ENCODE assay signal across 16 mouse cellular contexts in genomic region chr3:138880999-138881724, GRCm38 (mm10).
DNase-seq lines count a peak whose midpoint lies in the region; ATAC-seq lines count a peak whose summit lies in the region.
"Had no signal": no experiment of that assay in that cellular context is flagged by ENCODE, and none has a peak within 500 bp of the region (broad histone marks: within the 10 kb centered on the region; RNA-seq: fewer than 3 reads in every experiment).

No protein-coding gene starts in this region.

- peaks cover 24% of the 10 kb centered on the region for H3K4me1 ChIP-seq in heart, embryonic 13.5 days
- peaks cover 9% of the 10 kb centered on the region; the same call in 1 of the 2 replicates for H3K4me1 ChIP-seq in heart, embryonic 10.5 days
- no peaks in the 10 kb centered on the region for H3K4me1 ChIP-seq in kidney, embryonic 14.5 days (ENCODE audit: control insufficient read depth, insufficient read depth, low read length)

- H3K4me2 ChIP-seq in heart, embryonic 13.5 days = no peak overlapping the region
- H3K4me2 ChIP-seq in kidney, embryonic 14.5 days (replicated peaks; ENCODE audit: low read depth, low read length) = no peak overlapping the region

- H3K36me3 ChIP-seq in heart, embryonic 13.5 days = 0 out of 2 replicates have a peak, but pooled peaks cover 3% of the 10 kb centered on the region
- 0 out of 2 replicates have a peak, but pooled peaks cover 6% of the 10 kb centered on the region for H3K36me3 ChIP-seq in heart, embryonic 10.5 days
- no peaks in the 10 kb centered on the region for H3K36me3 ChIP-seq in kidney, embryonic 14.5 days (ENCODE audit: control insufficient read depth, insufficient read depth, low read length)
- H3K36me3 ChIP-seq: G1E had no signal

- peak overlapping the region; percentile 45; the same call in 1 of the 2 replicates for H3K27ac ChIP-seq in heart, embryonic 13.5 days (replicated peaks)
- no peak overlapping the region for H3K27ac ChIP-seq in heart, embryonic 10.5 days
- no peak overlapping the region for H3K27ac ChIP-seq in kidney, embryonic 14.5 days (ENCODE audit: low read depth, low read length)

- H3K9ac ChIP-seq in heart, embryonic 13.5 days = no peak overlapping the region
- no peak overlapping the region for H3K9ac ChIP-seq in kidney, embryonic 14.5 days (ENCODE audit: low read depth, low read length)

- ATAC-seq in heart, embryonic 13.5 days (ENCODE audit: extremely low read depth, insufficient number of reproducible peaks, low FRiP score, low TSS enrichment) = no peak
- 0 out of 2 replicates have a peak, but pooled peaks have one; percentile 35 for ATAC-seq in megakaryocyte-erythroid progenitor cell, adult 5-6 weeks (replicated peaks; ENCODE audit: low FRiP score, low TSS enrichment, poor library complexity, severe bottlenecking)
- ATAC-seq in kidney, embryonic 14.5 days (ENCODE audit: low FRiP score, low TSS enrichment) = no peak
- ATAC-seq: intestine, postnatal 0 days had no signal

- WGBS in heart, embryonic 13.5 days = 70% methylated on average over 11 of the region's 11 CpGs
- WGBS in heart, embryonic 10.5 days = 76% methylated on average over 11 of the region's 11 CpGs
- 92% methylated on average over 11 of the region's 11 CpGs for WGBS in kidney, embryonic 14.5 days

- H3K27me3 ChIP-seq in heart, embryonic 13.5 days (replicated peaks) = no peaks in the 10 kb centered on the region
- H3K27me3 ChIP-seq in heart, embryonic 10.5 days (ENCODE audit: insufficient read depth, poor library complexity, severe bottlenecking) = no peaks in the 10 kb centered on the region
- H3K27me3 ChIP-seq in kidney, embryonic 14.5 days (ENCODE audit: control insufficient read depth, insufficient read depth, low read length) = no peaks in the 10 kb centered on the region

- no peak overlapping the region for H3K4me3 ChIP-seq in heart, embryonic 13.5 days
- no peak overlapping the region for H3K4me3 ChIP-seq in heart, embryonic 10.5 days
- H3K4me3 ChIP-seq in kidney, embryonic 14.5 days (ENCODE audit: low read length) = no peak overlapping the region

- DNase-seq in heart, embryonic 10.5 days (ENCODE audit: low spot score) = no peak
- peak; percentile 36 to 44 for DNase-seq in right cerebral cortex, adult 2 months (ENCODE audit: low spot score in 2 of 2)
- DNase-seq in right cerebral cortex, postnatal 14 days = no peak
- DNase-seq in embryo, embryonic 9.5 days (ENCODE audit: extremely low spot score) = no peak
- DNase-seq: adrenal gland, adult 2 months; cerebellum, adult 8-10 months; gastrocnemius, postnatal 36 days; heart, postnatal 36 days; kidney, postnatal 25 days; lung, adult 2 months; lung, postnatal 4 days had no signal

- H3K9me3 ChIP-seq in heart, embryonic 13.5 days = no peaks in the 10 kb centered on the region
- H3K9me3 ChIP-seq in heart, embryonic 10.5 days = no peaks in the 10 kb centered on the region
- no peaks in the 10 kb centered on the region for H3K9me3 ChIP-seq in kidney, embryonic 14.5 days (ENCODE audit: control insufficient read depth, low read length)
- H3K9me3 ChIP-seq: G1E had no signal

Comparison
In these comparisons a context has a peak if more than half of its experiments do, and no peak if none do; other contexts are left out.
1. DNase-seq: peak in right cerebral cortex, adult 2 months (2 of 2); none in heart, embryonic 10.5 days (single experiment), right cerebral cortex, postnatal 14 days (single experiment) and embryo, embryonic 9.5 days (single experiment).